Mouse (Mus musculus) stomach, postnatal 0 days (tissue): ENCODE data around the gene Tfcp2l1.
"Not testable (repeated sequence)": the region's sequence is repeated elsewhere in the genome, so short reads cannot be mapped to it uniquely, and the experiment has no call there.

Source experiments
- CTCF ChIP-seq: IDR thresholded peaks from 2 replicates; pipeline ENCODE4 v1.5.1; 2016; ENCODE audit warnings: antibody characterized with exemption, low read depth, mild to moderate bottlenecking, moderate library complexity
- EP300 ChIP-seq: optimal IDR thresholded peaks from 2 replicates; pipeline ENCODE3; 2016; ENCODE audit warnings: antibody characterized with exemption

- not testable (repeated sequence) for TF ChIP-seq CTCF, EP300
Measured at GRCm38 (mm10) chr1:118621055-118621454, 6.7 kb upstream of the Tfcp2l1 start.
